Comparison of ENCODE assay signal across 8 mouse cellular contexts in the genomic region with DNA sequence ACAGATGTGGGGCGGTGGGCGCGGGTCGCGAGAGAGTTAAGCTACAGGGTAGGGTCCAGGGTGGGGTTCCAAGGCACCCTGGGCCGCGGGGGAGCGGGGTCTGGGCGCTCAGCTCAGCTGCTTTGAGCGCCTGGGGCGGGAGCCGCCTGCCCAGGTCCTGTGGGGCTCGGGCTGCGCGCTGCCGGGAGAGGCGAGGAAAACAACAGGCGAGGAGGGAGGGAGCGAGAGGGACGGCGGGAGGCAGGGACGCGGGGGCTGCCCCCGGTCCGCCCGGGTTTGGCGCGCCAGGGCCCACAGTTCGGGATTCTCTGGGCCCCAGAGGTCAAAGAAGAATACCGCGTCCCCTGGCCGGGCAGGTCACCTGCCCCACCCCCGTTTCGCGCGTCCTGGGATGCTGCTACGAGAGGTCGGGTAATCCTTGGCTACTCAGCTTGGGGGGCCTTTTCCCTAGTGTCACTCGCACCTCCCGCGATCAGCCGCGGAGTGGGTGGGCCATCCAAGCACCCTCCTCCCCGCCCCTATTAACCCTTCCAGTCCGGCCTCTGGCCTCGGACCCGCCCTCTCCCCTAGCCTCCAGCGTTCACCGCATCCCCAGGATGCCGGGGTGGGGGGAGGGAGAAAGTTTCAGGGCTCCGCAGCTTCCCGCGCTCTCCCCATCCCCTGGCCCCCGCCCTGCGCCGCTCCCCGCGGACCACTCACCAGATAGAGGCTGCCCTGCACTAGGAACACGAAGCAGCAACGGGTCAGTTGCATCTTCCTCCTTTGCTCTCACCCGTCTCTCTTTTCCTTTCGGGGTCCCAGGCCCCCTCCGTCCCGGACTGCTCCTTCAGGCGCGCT. TPM values are rescaled to one million over a fixed set of nuclear protein-coding genes. Genes with fewer than 3 reads are reported as not detected.
A peak's percentile ranks its signal among the peaks of the same experiment; 100 is the strongest.
DNase-seq lines count a peak whose midpoint lies in the region; ATAC-seq and TF ChIP-seq lines count a peak whose summit lies in the region.

No protein-coding gene starts in this region.

- DNase-seq in kidney, postnatal 0 days (ENCODE audit: low spot score), result no peak
- DNase-seq in kidney, adult 8-10 months, result no peak
- peak; percentile 53 for DNase-seq in cerebellum, adult 8-10 months
- DNase-seq in forebrain, postnatal 0 days, result no peak
- no peak for DNase-seq in limb, embryonic 14.5 days (ENCODE audit: low spot score)
- DNase-seq in B cell, adult 2 months, result no peak

- no peaks in the 10 kb centered on the region; the same call in 1 of the 2 replicates for H3K4me1 ChIP-seq in kidney, postnatal 0 days (replicated peaks; ENCODE audit: insufficient read depth, low read length)
- peaks cover 5% of the 10 kb centered on the region; the same call in 1 of the 2 replicates for H3K4me1 ChIP-seq in forebrain, postnatal 0 days (ENCODE audit: insufficient read depth)
- H3K4me1 ChIP-seq in limb, embryonic 14.5 days (ENCODE audit: control insufficient read depth, insufficient read depth, low read length), result peaks cover 19% of the 10 kb centered on the region
- H3K4me1 ChIP-seq in small intestine, adult 2 months (ENCODE audit: control insufficient read depth, insufficient read depth, insufficient read length, low read length), result peaks cover 8% of the 10 kb centered on the region; the same call in 1 of the 2 replicates

- WGBS in kidney, postnatal 0 days, result 2% methylated on average over 52 of the region's 66 CpGs
- WGBS in forebrain, postnatal 0 days, result under 1% methylated on average over 59 of the region's 66 CpGs
- WGBS in limb, embryonic 14.5 days, result under 1% methylated on average over 45 of the region's 66 CpGs
- WGBS in small intestine, adult 2 months, result 2% methylated on average over 66 of the region's 66 CpGs

- H3K9me3 ChIP-seq in kidney, postnatal 0 days (replicated peaks; ENCODE audit: low read length), result no peaks in the 10 kb centered on the region
- no peaks in the 10 kb centered on the region for H3K9me3 ChIP-seq in forebrain, postnatal 0 days (ENCODE audit: low read length)
- H3K9me3 ChIP-seq in limb, embryonic 14.5 days (ENCODE audit: control insufficient read depth, low read length), result no peaks in the 10 kb centered on the region

- no peak for TF ChIP-seq POLR2A in limb, embryonic 14.5 days (IDR thresholded peaks at IDR 0.05; ENCODE audit: borderline replicate concordance, extremely low read depth, insufficient read depth, insufficient read length)
- TF ChIP-seq POLR2A in small intestine, adult 2 months (IDR thresholded peaks at IDR 0.05; ENCODE audit: low read depth, low read length), result no peak

- no peak; the same call in 1 of the 2 replicates for ATAC-seq in kidney, postnatal 0 days (replicated peaks; ENCODE audit: low FRiP score, low read depth)
- peak; percentile 32 for ATAC-seq in forebrain, postnatal 0 days
- ATAC-seq in limb, embryonic 14.5 days (ENCODE audit: low FRiP score, low read depth), result peak; percentile 31
- no peak for ATAC-seq in CD4-positive, CD25-positive, alpha-beta regulatory T cell, adult 4 months

- peak overlapping the region; percentile 46 for H3K4me3 ChIP-seq in kidney, postnatal 0 days (replicated peaks; ENCODE audit: low read depth, low read length)
- peak overlapping the region; percentile 49 for H3K4me3 ChIP-seq in forebrain, postnatal 0 days (ENCODE audit: low read depth, low read length)
- peak overlapping the region; percentile 60 for H3K4me3 ChIP-seq in limb, embryonic 14.5 days (replicated peaks; ENCODE audit: low read length)
- H3K4me3 ChIP-seq in small intestine, adult 2 months (ENCODE audit: low read depth, low read length), result peak overlapping the region; percentile 64

- no peak for TF ChIP-seq CTCF in kidney, postnatal 0 days (IDR thresholded peaks at IDR 0.05; ENCODE audit: low read depth)
- no peak for TF ChIP-seq CTCF in forebrain, postnatal 0 days (IDR thresholded peaks at IDR 0.05; ENCODE audit: low read depth)
- no peak for TF ChIP-seq CTCF in small intestine, adult 2 months (IDR thresholded peaks at IDR 0.05; ENCODE audit: extremely low read depth, insufficient read length, insufficient replicate concordance, low read depth, low read length)

- H3K27ac ChIP-seq in kidney, postnatal 0 days, result no peak overlapping the region
- peak overlapping the region; percentile 45 for H3K27ac ChIP-seq in forebrain, postnatal 0 days (ENCODE audit: low read depth, low read length)
- H3K27ac ChIP-seq in limb, embryonic 14.5 days (replicated peaks; ENCODE audit: low read depth, low read length), result no peak overlapping the region
- H3K27ac ChIP-seq in small intestine, adult 2 months (ENCODE audit: insufficient read depth, low read depth, low read length), result no peak overlapping the region

- peaks cover 28% of the 10 kb centered on the region; the same call in 1 of the 2 replicates for H3K27me3 ChIP-seq in kidney, postnatal 0 days (ENCODE audit: insufficient read depth, low read length)
- peaks cover 20% of the 10 kb centered on the region for H3K27me3 ChIP-seq in forebrain, postnatal 0 days (ENCODE audit: insufficient read depth, low read length)
- H3K27me3 ChIP-seq in limb, embryonic 14.5 days (ENCODE audit: control insufficient read depth, insufficient read depth, low read length), result peaks cover 22% of the 10 kb centered on the region
- peaks cover 26% of the 10 kb centered on the region for H3K27me3 ChIP-seq in small intestine, adult 2 months (ENCODE audit: control insufficient read depth, insufficient read depth, low read length)

- H3K36me3 ChIP-seq in kidney, postnatal 0 days (ENCODE audit: insufficient read depth, low read length), result no peaks in the 10 kb centered on the region
- no peaks in the 10 kb centered on the region for H3K36me3 ChIP-seq in forebrain, postnatal 0 days (ENCODE audit: insufficient read depth)
- H3K36me3 ChIP-seq in limb, embryonic 14.5 days (ENCODE audit: control insufficient read depth, insufficient read depth, low read length), result no peaks in the 10 kb centered on the region
- H3K36me3 ChIP-seq in small intestine, adult 2 months (ENCODE audit: control insufficient read depth, insufficient read depth, low read length), result no peaks in the 10 kb centered on the region

- peak overlapping the region; percentile 23; the same call in 1 of the 2 replicates for H3K9ac ChIP-seq in kidney, postnatal 0 days (ENCODE audit: low read depth, low read length)
- peak overlapping the region; percentile 62 for H3K9ac ChIP-seq in forebrain, postnatal 0 days
- peak overlapping the region; percentile 52 for H3K9ac ChIP-seq in limb, embryonic 14.5 days (ENCODE audit: low read depth, low read length, severe bottlenecking)

- H3K4me2 ChIP-seq in kidney, postnatal 0 days (ENCODE audit: low read length), result peak overlapping the region; percentile 82
- H3K4me2 ChIP-seq in forebrain, postnatal 0 days (ENCODE audit: low read depth), result peak overlapping the region; percentile 91
- H3K4me2 ChIP-seq in limb, embryonic 14.5 days (replicated peaks; ENCODE audit: low read depth, low read length, severe bottlenecking), result peak overlapping the region; percentile 98

RNA-seq across cellular contexts. Expression of a gene that starts 0.7 kb away (rescaled TPM):
- polyA plus RNA-seq in kidney, postnatal 0 days (2015; fragmentation: Nextera tagmentation; extraction: Ambion mirVana), result 0.51 and 0.75 TPM in 2 replicates
- 35.7 and 45.8 TPM in 2 replicates for total RNA-seq in forebrain, postnatal 0 days (2014; rRNA removed)
- 9.5 and 12.9 TPM in 2 replicates for polyA plus RNA-seq in forebrain, postnatal 0 days (2015; fragmentation: Nextera tagmentation; extraction: Ambion mirVana)
- 1.9 and 2.4 TPM in 2 replicates for polyA plus RNA-seq in limb, embryonic 14.5 days (2012; rRNA removed)
- polyA plus RNA-seq in limb, embryonic 14.5 days (2014; fragmentation: Nextera tagmentation; extraction: Ambion mirVana), result 0.82 and 0.91 TPM in 2 replicates
- 0.23 and 0.61 TPM in 2 replicates for polyA plus RNA-seq in small intestine, adult 2 months (2012; rRNA removed)
- not detected for polyA plus RNA-seq in CD4-positive, CD25-positive, alpha-beta regulatory T cell, adult 4 months (2017; shearing (Covaris generic))

Comparison
In these comparisons a context has a peak if more than half of its experiments do, and no peak if none do; other contexts are left out.
1. ATAC-seq: peak in forebrain, postnatal 0 days (single experiment) and limb, embryonic 14.5 days (single experiment); none in kidney, postnatal 0 days (single experiment) and CD4-positive, CD25-positive, alpha-beta regulatory T cell, adult 4 months (single experiment).
2. Peak in every context shown above with its lines, with median percentiles within 50 percentile points of each other: H3K4me2 ChIP-seq, H3K4me3 ChIP-seq and H3K9ac ChIP-seq.